Mouse (Mus musculus): ENCODE data around the gene Elmo3. TPM values are rescaled to one million over a fixed set of nuclear protein-coding genes. Genes with fewer than 3 reads are reported as not detected.

Gene Elmo3
- total and polyA plus RNA-seq, 3 experiments, result 1.3 to 2.9 TPM; not detected in 1

DNA sequence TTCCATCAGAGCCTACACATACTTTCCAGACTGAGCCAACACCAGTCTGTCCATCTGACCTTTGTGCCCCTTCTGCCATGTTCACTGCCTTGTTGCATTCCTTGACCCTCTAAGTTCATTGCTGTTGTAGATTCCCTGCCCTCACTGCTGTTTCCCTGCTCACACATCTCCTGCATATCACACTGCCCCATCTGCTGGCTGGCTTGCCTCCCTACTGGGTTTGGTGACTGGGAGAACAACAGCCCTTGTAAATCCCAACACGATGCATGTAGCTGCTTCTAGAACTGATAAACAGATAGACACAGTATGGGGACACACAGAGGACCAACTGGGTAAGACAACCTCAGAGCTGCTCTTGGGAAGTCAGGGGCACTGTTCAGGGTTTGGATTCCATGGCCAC, 6.3 kb downstream of the Elmo3 start:
- DNase-seq (ENCODE audit: low read depth, low spot score), result peak; percentile 71
- peaks cover 22 to 28% of the 10 kb centered on the region in 2 experiments for H3K4me1 ChIP-seq (ENCODE audit: control insufficient read depth in 1 of 2, insufficient read depth in 2 of 2, low read length in 2 of 2)
- H3K4me3 ChIP-seq (ENCODE audit: control insufficient read depth in 1 of 2, insufficient read depth in 1 of 2, low read depth in 2 of 2, low read length in 2 of 2), result no peak overlapping the region
- H3K27me3 ChIP-seq (ENCODE audit: control insufficient read depth in 1 of 2, insufficient read depth in 2 of 2, low read length in 2 of 2), result no peaks in the 10 kb centered on the region
- no peak overlapping the region for H3K9ac ChIP-seq (ENCODE audit: control insufficient read depth, low read depth, low read length, poor library complexity, severe bottlenecking)
- peaks cover 0 to 24% of the 10 kb centered on the region in 2 experiments; a peak in 2 of 4 replicates for H3K36me3 ChIP-seq (ENCODE audit: control insufficient read depth in 1 of 2, insufficient read depth in 2 of 2, low read length in 2 of 2)
- no peaks in the 10 kb centered on the region for H3K9me3 ChIP-seq (replicated peaks; ENCODE audit: insufficient read depth, low read length)
- no peaks in the 10 kb centered on the region for H3K79me2 ChIP-seq (ENCODE audit: control insufficient read depth, insufficient read depth, low read length, poor library complexity)
- peak overlapping the region; percentile 4; the same call in 1 of the 2 replicates for H3K27ac ChIP-seq (ENCODE audit: control insufficient read depth, low read depth, low read length)
- peak; percentile 38; the same call in 1 of the 2 replicates for TF ChIP-seq MXI1 (IDR thresholded peaks at IDR 0.05; ENCODE audit: low read depth, low read length)
- peak; percentile 61; the same call in 1 of the 2 replicates for TF ChIP-seq TCF12 (IDR thresholded peaks at IDR 0.05; ENCODE audit: low read depth, low read length)
- peak; percentile 72 for TF ChIP-seq TAL1 (IDR thresholded peaks at IDR 0.05; ENCODE audit: low read length)
- peak; percentile 6 for TF ChIP-seq SMC3 (IDR thresholded peaks at IDR 0.05; ENCODE audit: low read depth, low read length)
- no peak for TF ChIP-seq CHD1 (IDR thresholded peaks at IDR 0.05; ENCODE audit: low read depth, low read length)
- TF ChIP-seq GATA1 (IDR thresholded peaks at IDR 0.05; ENCODE audit: low read depth, low read length), result peak; percentile 5; the same call in 1 of the 2 replicates
- TF ChIP-seq RAD21 (IDR thresholded peaks at IDR 0.05; ENCODE audit: low read depth, low read length), result no peak; the same call in 1 of the 2 replicates
- TF ChIP-seq ETS1 (IDR thresholded peaks at IDR 0.05; ENCODE audit: low read depth, low read length), result peak; percentile 38; the same call in 1 of the 2 replicates
- peak; percentile 14 to 49; a peak in 2 of 4 replicates for TF ChIP-seq EP300 (IDR thresholded peaks at IDR 0.05; ENCODE audit: low read depth in 1 of 2, low read length in 2 of 2)
- TF ChIP-seq CTCF (IDR thresholded peaks at IDR 0.05 in 2 of 3, conservative IDR thresholded peaks at IDR 0.05 in 1 of 3; ENCODE audit: control insufficient read depth in 1 of 3, insufficient read depth in 1 of 3, low read depth in 2 of 3, low read length in 3 of 3, poor library complexity in 1 of 3, severe bottlenecking in 1 of 3), result peak in 2 of 3 experiments; percentile 17 to 39; a peak in 2 of 6 replicates
- peak; percentile 45; the same call in 1 of the 2 replicates for TF ChIP-seq SIN3A (IDR thresholded peaks at IDR 0.05; ENCODE audit: low read length)
- TF ChIP-seq ZC3H11A (IDR thresholded peaks at IDR 0.05; ENCODE audit: low read depth, low read length), result no peak
- TF ChIP-seq E2F4 (IDR thresholded peaks at IDR 0.05; ENCODE audit: borderline replicate concordance, low read depth, low read length), result no peak

DNA sequence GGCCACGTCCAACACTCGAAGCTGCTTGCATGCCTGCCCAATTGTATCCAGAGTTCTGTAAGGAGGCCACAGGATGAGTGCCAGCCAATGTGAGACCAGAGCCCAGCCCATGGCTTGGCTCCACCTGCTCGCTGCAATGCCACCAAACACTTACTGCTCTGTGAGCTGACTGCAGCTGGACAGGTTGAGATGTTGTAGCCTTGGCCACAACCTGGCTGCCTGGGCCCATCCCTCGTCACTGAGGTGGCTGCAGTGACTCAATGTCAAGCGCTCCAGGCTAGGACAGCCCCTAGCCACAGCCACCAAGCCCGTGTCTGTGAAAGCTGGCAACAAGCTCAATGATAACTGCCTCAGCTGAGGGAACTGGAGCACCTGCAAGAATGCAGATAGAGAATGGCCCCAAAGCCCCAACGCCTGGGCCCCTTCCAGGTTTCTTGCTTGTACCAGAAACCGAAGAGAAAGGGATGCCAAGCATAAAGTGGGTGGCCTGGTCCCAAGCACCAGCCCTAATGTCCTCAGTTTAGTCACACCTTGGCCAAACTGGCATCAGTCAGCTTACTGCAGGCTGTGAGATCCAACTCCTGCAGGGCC, 7.6 kb downstream of the Elmo3 start:
- Histone ChIP-seq H3K27ac (ENCODE audit: control insufficient read depth, low read depth, low read length) (peak overlapping the region; percentile 26; the same call in 1 of the 2 replicates), H3K36me3 (ENCODE audit: control insufficient read depth in 1 of 2, insufficient read depth in 2 of 2, low read length in 2 of 2) (peaks cover 0 to 24% of the 10 kb centered on the region in 2 experiments; a peak in 2 of 4 replicates), H3K79me2 (ENCODE audit: control insufficient read depth, insufficient read depth, low read length, poor library complexity) (no peaks in the 10 kb centered on the region), H3K4me3 (ENCODE audit: control insufficient read depth in 1 of 2, insufficient read depth in 1 of 2, low read depth in 2 of 2, low read length in 2 of 2) (no peak overlapping the region), H3K9ac (ENCODE audit: control insufficient read depth, low read depth, low read length, poor library complexity, severe bottlenecking) (peak overlapping the region; percentile 12; the same call in 1 of the 2 replicates), H3K9me3 (replicated peaks; ENCODE audit: insufficient read depth, low read length) (no peaks in the 10 kb centered on the region), H3K4me1 (ENCODE audit: control insufficient read depth in 1 of 2, insufficient read depth in 2 of 2, low read length in 2 of 2) (peaks cover 22 to 28% of the 10 kb centered on the region in 2 experiments), H3K27me3 (ENCODE audit: control insufficient read depth in 1 of 2, insufficient read depth in 2 of 2, low read length in 2 of 2) (no peaks in the 10 kb centered on the region)
- peak; percentile 70 for DNase-seq (ENCODE audit: low read depth, low spot score)
- 0 out of 2 replicates have a peak, but pooled peaks have one; percentile 30 for TF ChIP-seq MAZ (IDR thresholded peaks at IDR 0.05; ENCODE audit: low read depth, low read length)
- peak; percentile 91 for TF ChIP-seq TCF12 (IDR thresholded peaks at IDR 0.05; ENCODE audit: low read depth, low read length)
- no peak for TF ChIP-seq MAFK (IDR thresholded peaks at IDR 0.05; ENCODE audit: borderline replicate concordance, low read depth, low read length)
- TF ChIP-seq ZC3H11A (IDR thresholded peaks at IDR 0.05; ENCODE audit: low read depth, low read length), result no peak
- peak; percentile 17; the same call in 1 of the 2 replicates for TF ChIP-seq RCOR1 (IDR thresholded peaks at IDR 0.05; ENCODE audit: low read depth, low read length)
- TF ChIP-seq NRF1 (IDR thresholded peaks at IDR 0.05; ENCODE audit: insufficient read depth, low read depth, low read length, poor library complexity, severe bottlenecking), result no peak
- no peak for TF ChIP-seq USF1 (IDR thresholded peaks at IDR 0.05; ENCODE audit: low read depth, low read length)
- no peak for TF ChIP-seq ZKSCAN1 (IDR thresholded peaks at IDR 0.05; ENCODE audit: low read depth, low read length)
- peak; percentile 59 for TF ChIP-seq TAL1 (IDR thresholded peaks at IDR 0.05; ENCODE audit: low read length)
- peak; percentile 90 for TF ChIP-seq ETS1 (IDR thresholded peaks at IDR 0.05; ENCODE audit: low read depth, low read length)
- TF ChIP-seq HCFC1 (IDR thresholded peaks at IDR 0.05; ENCODE audit: low read depth, low read length), result no peak
- TF ChIP-seq MYC (IDR thresholded peaks at IDR 0.05; ENCODE audit: low read depth, low read length), result no peak
- no peak for TF ChIP-seq E2F4 (IDR thresholded peaks at IDR 0.05; ENCODE audit: borderline replicate concordance, low read depth, low read length)
- TF ChIP-seq MXI1 (IDR thresholded peaks at IDR 0.05; ENCODE audit: low read depth, low read length), result peak; percentile 19; the same call in 1 of the 2 replicates
- no peak for TF ChIP-seq CTCF (IDR thresholded peaks at IDR 0.05 in 2 of 3, conservative IDR thresholded peaks at IDR 0.05 in 1 of 3; ENCODE audit: control insufficient read depth in 1 of 3, insufficient read depth in 1 of 3, low read depth in 2 of 3, low read length in 3 of 3, poor library complexity in 1 of 3, severe bottlenecking in 1 of 3)
- no peak for TF ChIP-seq ELF1 (IDR thresholded peaks at IDR 0.05; ENCODE audit: low read depth, low read length)
- TF ChIP-seq MAX (IDR thresholded peaks at IDR 0.05; ENCODE audit: low read length), result no peak
- peak; percentile 58; the same call in 1 of the 2 replicates for TF ChIP-seq GATA1 (IDR thresholded peaks at IDR 0.05; ENCODE audit: low read depth, low read length)
- TF ChIP-seq MYB (IDR thresholded peaks at IDR 0.05; ENCODE audit: low read depth, low read length), result no peak
- no peak for TF ChIP-seq USF2 (IDR thresholded peaks at IDR 0.05; ENCODE audit: borderline replicate concordance in 1 of 2, insufficient read depth in 1 of 2, low read depth in 1 of 2, low read length in 2 of 2)
- no peak for TF ChIP-seq POLR2AphosphoS5 (IDR thresholded peaks at IDR 0.05; ENCODE audit: borderline replicate concordance, low read depth, low read length)
- TF ChIP-seq BHLHE40 (IDR thresholded peaks at IDR 0.05; ENCODE audit: borderline replicate concordance, low read depth, low read length), result no peak

Data from MEL (cell line).